Mouse (Mus musculus) MEL (cell line): ENCODE measurements around the gene Capn9.

Experiments
- CTCF ChIP-seq, 3 experiments: IDR thresholded peaks in 2 of 3; conservative IDR thresholded peaks in 1 of 3; 2 replicates each; pipeline ENCODE4 v1.5.1; 2011 to 2012; ENCODE audit warnings: low read length in 3 of 3, low read depth in 2 of 3, mild to moderate bottlenecking in 2 of 3, improper control_type of control experiment in 1 of 3, inconsistent platforms in 1 of 3, mixed read lengths in 1 of 3, moderate library complexity in 1 of 3; ENCODE audit not compliant: control insufficient read depth in 1 of 3, insufficient read depth in 1 of 3, poor library complexity in 1 of 3, severe bottlenecking in 1 of 3
- EP300 ChIP-seq, 2 experiments: IDR thresholded peaks; 2 replicates each; pipeline ENCODE4 v1.6.1; 2011; ENCODE audit warnings: improper control_type of control experiment in 2 of 2, low read length in 2 of 2, low read depth in 1 of 2, mild to moderate bottlenecking in 1 of 2
- POLR2A ChIP-seq, 2 experiments: IDR thresholded peaks; 2 replicates each; pipeline ENCODE4 v1.6.1; 2011 to 2012; ENCODE audit warnings: low read length in 2 of 2, mild to moderate bottlenecking in 2 of 2, control low read depth in 1 of 2, improper control_type of control experiment in 1 of 2, low read depth in 1 of 2, moderate library complexity in 1 of 2; ENCODE audit not compliant: control insufficient read depth in 1 of 2, insufficient read depth in 1 of 2, poor library complexity in 1 of 2
- ZNF384 ChIP-seq: IDR thresholded peaks from 2 replicates; pipeline ENCODE4 v1.6.1; 2012; ENCODE audit warnings: low read depth, mild to moderate bottlenecking, inconsistent platforms, low read length, improper control_type of control experiment

- TF ChIP-seq CTCF (IDR thresholded peaks at IDR 0.05 in 2 of 3, conservative IDR thresholded peaks at IDR 0.05 in 1 of 3; ENCODE audit: control insufficient read depth in 1 of 3, insufficient read depth in 1 of 3, low read depth in 2 of 3, low read length in 3 of 3, poor library complexity in 1 of 3, severe bottlenecking in 1 of 3) (no peak), POLR2A (IDR thresholded peaks at IDR 0.05; ENCODE audit: control insufficient read depth in 1 of 2, insufficient read depth in 1 of 2, low read depth in 1 of 2, low read length in 2 of 2, poor library complexity in 1 of 2) (no peak), EP300 (IDR thresholded peaks at IDR 0.05; ENCODE audit: low read depth in 1 of 2, low read length in 2 of 2) (no peak), ZNF384 (no peak)
These were observed 59.3 kb downstream of the Capn9 start for GRCm38 (mm10) chr8:124635247-124635502.
